Mouse (Mus musculus): ENCODE results near the gene Dennd1a.
A peak's percentile ranks its signal among the peaks of the same experiment; 100 is the strongest.

Dennd1a gene

DNA sequence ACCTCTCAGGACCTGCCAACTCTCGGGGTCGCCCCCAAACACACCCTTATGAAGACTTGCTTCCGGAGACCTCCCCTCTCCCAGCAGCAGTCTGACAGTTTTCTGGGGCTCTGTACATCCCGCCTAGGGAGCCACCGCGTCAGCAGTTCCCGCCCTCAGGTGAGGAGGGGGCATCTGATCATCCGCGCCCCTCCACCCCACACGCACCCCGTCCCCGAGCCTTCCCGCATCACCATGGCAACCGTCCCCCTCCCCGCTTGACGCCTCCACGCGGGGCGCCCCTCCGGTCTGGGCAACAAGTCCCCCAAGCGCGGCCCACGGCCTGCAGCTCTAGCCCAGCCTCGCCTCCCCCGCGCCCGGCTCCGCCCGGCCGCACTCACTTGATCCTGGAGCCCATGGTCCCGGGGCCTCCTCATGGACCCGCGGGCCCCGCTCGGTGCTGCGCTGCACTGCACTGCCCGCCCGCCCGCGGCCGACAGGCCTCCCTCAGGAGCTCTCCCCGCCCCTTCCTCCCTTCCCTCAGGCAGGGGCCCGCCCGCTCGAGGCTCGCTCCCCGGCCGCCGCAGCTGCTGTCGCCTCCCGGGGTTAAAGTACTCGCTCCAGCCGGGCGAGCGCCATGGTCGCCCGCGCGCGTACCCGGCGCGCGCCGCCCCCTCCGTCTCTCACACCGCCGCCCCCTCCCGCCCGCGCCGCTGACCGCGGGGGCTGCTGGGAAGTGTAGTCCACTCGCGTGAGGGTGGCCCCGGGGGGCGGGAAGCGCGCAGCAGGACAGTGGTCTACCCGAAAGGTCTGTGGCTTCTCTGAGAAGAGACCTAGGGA is at the start of gene Dennd1a:
TSS of gene Dennd1a (minus strand) at position 658 of the 819 bp plus-strand sequence.
- peak; percentile 91 to 95 for DNase-seq

DNA sequence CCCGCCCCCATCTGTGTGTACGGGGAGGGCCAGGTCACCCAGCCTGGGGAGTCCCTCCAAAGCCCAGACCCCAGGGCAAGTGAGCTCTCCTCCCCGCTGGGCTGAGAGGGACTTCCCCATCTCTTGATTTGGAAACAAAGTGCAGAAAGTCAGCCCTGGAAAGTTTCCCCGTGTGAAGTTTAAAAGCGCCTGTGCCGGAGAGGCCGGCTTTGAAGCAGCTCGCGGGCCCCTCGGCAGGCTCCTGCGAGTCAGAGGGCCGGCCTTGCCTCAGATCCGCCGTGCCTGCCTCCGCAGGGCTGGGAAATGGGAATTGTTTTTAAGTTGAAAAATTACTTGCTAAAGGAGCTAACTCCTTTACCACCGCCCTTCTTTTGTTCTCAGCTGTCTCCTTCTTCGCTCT is 49.4 kb upstream of the Dennd1a start:
- peak in 1 of 2 experiments; percentile 17 for DNase-seq

DNA sequence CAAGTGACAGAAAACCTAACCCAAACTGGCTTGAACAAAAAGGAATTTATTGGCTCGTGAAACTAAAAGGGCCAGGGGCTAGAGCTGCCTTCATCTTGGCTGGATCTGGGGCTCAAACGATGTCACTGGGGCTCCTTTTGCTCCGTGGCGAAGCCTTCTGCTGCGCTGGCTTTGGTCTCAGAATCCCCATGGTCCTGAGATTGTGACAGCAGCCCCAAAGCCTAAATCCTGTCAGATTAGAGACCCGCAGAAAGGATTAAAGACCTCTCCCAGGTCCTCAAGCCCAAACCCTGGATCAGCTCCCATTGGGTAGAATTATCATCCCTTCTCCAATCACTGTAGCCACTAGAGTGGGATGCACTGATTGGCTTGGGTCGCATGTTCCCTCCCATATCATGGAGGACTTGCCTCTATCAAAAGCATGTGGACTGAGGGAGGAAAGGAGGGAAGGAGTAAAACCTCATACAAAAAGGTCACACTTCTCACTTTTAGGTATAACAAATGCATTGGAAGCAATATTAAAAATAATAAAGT is 46.5 kb upstream of the Dennd1a start:
- no peak for DNase-seq

DNA sequence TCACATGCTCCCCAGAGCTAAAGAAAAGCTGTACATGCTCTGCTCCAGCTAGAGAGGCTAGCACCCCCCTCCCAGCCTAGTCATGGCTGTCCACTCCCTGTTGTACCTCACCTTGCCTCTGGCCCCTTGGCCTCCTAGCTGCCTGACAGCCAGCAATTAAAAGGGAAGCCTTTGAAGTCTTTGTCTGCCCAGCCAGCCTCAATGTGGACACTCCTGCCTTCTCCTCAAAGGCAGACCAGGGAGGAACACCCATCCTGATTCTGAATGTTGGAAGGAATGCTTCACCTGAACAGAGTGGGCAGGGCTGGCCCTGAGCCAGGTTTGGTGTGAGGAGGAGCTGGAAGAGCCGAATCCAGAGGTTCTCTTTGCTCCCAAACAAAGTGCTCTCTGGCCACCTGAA is 39.5 kb upstream of the Dennd1a start:
- no peak for DNase-seq

DNA sequence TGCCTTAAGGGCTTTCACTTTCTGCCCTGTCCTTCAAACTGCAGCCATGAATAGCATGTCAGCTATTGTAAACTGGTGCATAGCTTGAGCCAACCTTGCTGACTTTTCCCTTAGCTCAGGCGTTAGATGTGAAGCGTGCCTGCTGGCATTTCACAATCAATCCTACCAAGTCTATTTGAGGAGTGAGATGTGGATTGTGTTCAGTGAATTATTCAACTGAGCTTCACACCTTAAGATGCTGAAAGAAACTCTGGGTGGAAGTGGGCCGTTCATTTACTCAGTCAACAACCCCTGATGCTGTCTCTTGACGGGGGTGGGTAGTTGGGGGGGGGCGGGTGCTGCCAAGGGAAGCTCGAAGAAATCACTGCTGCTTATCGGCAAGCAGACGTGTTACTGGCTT is 36.2 kb upstream of the Dennd1a start:
- DNase-seq, result no peak

DNA sequence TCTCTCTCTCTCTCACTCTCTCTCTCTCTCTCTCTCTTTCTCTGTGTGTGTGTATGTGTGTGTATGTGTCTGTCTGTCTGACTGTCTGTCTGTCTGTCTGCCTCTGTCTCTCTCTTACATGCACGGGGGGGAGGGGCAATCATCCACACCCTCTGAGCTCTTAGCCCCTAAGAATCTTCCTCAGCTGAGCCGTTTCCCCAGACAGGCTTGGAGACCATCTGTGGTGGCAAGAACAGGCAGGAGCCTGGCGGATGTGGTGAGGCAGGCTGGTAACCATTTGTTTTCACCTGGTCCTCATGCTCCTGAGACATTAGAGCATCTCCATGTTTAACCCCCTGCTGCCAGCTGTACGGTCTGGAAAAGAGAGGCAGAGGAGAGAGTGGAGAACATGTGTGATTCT is 33.7 kb upstream of the Dennd1a start:
- peak; percentile 36 to 70 for DNase-seq

DNA sequence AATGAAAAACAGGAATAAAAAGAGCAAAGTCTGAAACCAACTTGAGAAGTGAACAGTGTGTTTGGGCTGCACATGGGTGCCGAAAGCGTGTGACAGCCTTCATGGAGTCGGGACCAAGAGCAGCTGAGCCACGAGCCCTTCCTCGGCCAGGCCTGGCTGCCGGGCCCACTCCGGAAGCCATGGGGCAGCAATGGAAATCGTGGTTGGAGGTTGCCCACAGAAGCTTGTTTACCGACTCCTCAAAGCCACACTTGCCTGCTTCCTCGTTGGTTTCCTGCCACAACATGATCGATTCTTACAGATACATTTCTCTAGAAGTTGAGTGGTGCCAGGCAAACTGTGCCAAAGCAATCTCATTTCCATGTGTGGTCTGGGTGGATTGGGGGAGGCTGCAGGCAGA is 31.9 kb upstream of the Dennd1a start:
- peak; percentile 30 to 39 for DNase-seq

DNA sequence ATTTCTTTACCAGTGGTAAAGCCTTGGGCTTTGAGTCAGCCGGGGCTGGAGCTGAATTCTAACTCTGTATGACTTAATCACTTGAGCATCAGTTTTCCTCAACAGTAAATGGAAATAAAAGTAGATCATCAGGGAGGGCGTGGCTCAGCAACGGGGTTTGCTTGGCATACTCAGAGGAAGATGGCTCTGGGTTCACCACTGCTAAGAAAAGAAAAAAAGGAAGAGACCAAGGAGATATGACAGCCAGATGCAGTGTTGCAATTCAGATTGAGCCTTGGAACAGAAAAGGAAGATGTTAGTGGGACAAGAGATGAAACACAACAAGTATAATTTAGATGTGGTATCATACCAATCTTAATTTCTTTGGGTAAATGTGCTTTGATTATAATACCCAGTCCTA is 26.2 kb upstream of the Dennd1a start:
- DNase-seq, result no peak

DNA sequence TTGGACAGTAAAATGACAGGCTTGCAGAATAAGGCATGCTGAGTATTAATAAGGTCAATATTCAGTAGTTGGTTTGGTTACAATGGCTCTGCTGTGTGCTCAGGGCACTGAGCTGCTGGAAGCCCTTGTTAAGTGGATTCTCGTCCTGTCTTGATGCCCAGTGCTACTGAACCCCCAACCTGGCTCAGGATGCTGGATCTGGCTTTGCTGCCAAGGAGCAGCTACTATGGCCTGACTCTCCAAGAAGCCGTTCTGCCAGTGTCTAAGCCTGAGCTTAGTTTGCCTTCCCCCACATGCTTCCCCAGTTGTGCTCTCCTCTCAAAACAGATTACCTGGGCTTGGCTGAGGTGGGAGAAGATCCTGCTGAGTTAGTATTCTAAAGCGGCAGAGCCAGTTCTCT is 25.7 kb upstream of the Dennd1a start:
- DNase-seq, result no peak

DNA sequence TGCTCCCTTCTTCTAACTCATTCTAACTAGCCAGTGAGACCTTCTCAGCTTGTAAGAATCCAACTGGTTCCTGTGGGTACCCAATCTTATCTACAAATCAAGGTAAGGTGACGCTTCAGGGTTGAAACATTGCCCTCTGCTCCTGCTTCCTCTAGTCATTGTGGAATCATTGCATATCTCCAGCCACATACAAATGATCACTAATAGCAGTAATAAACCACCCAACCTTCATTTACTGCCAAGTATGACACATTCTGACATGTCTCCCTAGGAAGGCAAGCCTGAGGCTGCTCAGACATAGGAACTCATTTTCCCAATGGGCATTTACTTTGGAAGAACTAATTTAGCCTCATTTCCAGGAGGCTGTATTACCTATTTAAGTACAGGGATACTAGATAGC is 18.0 kb upstream of the Dennd1a start:
- no peak for DNase-seq

DNA sequence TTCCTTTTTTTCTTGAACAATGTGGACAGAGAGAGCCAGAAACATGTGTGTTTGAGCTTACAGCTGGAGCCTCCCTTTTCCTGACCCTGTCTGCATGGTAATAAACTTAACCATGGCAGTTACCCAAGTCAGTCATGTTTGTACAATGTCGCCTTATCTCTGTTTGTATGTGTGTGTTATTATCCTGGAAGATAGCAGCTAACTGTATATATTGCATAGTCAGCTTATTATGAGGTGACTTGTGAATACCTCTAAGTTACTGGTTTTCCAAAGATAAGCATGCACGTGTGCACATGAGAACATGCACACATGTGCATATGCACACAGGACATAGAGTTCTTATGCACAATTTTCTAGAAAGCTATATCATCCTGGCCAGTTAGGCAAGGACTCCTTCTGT is 13.8 kb upstream of the Dennd1a start:
- no peak for DNase-seq

DNA sequence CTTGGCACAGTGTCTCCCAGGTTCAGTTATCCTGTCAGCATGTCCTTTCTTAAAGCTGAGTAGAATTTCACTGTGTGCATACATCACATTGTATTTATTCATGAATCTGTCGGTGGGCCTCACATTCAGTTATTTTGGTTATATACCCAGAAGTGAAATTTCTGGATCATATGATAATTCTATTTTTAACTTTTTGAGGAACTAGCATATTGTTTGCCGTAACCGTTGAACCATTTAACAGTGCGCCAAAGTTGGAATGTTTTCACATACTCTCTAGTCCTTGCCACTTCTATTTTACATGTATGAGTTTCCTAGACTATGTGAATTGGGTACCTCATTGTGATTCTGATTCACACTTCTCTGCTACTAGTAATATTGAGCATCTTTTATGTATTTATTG is 8.7 kb upstream of the Dennd1a start:
- DNase-seq, result no peak

DNA sequence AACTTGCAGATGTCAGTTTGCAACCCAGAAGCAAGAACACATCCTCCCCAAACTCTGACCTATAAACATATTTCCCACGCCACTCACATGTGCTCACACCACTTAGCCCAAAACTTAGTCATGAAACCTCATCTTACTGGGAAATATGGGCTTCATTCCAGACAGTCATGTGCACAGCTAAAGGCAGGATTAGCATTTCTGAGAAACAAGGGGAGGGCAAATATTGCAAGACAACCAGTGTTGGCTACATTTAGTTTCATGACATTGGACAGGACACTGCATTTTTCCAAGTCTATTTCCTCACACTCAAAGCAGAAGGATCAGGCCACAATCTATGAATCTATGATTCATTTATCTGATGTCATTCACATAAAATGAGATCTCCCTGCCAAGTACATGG is 4.3 kb upstream of the Dennd1a start:
- DNase-seq, result no peak

DNA sequence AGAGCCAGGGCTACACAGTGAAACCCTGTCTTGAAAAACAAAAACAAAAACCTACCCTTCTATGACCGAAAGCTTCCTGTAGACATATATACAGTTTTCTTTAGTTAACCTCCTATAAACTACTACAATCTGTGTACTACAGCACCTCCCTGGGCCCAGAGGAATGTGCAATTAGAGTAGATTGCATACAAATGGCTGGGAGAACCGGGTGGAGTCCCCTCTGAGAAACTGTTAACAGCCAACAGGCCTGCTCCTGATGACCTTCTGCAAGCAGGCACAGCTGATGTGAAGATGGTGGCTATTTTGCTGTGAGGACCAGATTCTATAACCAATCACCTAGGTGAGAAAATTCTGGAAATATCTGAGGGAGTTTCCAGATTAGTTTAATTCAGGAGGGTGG is 1.0 kb upstream of the Dennd1a start:
- no peak for DNase-seq

DNA sequence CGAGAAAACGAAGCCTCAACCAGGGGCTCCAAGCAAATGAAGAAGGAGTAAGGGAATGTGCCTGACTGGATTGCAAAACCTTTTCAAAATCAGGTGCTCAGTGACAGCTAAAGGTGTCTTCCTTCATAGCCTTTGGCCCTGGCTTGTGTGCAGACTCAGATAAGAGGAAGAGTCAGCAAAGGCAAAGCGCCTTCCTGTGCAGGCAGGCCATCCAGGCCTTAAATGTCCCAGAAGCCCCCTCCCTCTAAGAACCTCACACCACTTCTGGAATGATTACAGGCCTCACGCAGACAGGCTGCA is 807 bp downstream of the Dennd1a start:
- no peak for DNase-seq

DNA sequence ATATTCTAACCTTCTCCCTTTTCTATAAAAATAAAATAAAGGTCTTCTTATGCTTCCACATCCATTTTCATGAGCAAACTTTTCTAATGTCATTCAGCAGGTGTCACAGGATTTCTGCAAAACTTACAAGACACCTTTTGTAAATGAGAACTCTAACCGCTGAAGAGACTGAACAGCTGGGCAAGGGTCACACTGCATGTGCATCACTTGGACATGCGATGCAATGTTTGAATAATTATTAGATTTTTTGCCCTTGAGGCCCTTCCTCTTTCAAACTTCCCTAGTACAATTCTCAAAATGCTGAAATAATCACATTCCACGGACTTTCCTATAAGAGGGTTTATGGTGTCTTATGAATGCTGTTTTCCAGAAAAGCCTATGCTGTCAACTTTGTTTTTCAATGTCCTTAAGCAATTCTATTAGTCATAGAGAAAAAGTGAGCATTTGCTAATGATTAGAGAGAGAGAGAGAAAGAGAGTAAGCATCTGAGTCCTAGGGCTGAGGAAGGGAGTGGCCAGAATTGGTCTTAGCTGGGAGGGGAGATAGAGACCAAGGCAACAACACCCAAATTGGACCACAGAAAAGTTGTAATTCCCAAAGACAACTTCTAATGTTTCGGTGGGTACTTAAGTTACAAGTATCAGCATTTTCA is 1.3 kb downstream of the Dennd1a start:
- DNase-seq, result no peak

DNA sequence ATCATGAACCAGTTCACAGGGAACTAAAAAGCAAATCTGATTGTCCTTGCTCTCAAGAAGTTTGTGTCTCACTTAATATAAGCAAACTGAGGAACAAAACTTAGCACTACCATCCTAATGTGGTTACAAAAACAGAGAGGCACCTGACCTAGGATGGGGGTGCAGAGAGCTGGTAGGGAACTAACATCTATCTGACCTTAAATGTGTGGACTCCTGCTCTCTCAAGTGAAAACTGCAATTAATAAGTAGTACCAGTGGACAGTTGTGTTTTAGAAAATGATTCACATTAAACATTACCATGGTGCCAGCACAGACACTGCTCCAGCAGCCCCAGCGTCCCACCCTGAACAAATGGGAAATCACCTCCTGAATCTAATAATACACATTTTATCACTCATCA is 3.2 kb downstream of the Dennd1a start:
- DNase-seq, result no peak

DNA sequence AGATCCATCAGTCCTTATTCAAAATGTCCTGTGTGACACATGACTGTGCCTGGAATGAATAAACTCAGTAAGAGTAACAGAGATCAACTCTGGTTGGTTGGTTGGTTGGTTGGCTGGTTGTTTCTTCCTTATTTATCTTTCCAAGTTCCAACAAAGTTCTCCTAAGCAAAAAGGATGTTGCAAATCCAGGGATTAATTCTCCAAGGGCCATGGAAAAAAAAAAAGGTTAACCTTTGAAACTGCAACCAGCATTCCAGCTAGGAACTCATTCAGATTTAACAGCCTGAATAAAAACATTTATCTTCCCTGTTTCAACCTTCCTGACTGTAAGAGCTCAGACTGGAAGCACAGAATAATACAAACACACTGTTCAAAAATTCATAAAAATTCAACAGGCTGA is 6.8 kb downstream of the Dennd1a start:
- DNase-seq, result no peak

DNA sequence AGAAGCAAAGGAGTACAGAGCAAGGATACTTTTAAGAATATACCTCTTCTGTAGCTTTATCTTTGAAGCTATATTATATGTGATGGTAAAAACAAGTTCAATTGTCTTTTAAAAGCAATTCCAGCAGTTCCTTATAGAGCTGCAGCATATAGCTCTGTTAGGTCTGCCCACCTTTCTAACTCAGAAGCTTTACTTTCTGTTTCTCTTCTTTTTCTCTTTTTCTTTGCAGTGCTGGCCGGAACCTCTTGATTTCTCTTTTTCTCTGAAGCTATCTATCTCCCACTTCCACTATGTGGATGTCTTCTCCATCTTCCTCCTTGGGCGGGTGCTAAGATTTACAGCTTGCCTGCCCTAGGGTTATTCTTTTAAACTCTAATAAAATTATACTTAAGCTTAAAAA is 12.2 kb downstream of the Dennd1a start:
- no peak for DNase-seq

DNA sequence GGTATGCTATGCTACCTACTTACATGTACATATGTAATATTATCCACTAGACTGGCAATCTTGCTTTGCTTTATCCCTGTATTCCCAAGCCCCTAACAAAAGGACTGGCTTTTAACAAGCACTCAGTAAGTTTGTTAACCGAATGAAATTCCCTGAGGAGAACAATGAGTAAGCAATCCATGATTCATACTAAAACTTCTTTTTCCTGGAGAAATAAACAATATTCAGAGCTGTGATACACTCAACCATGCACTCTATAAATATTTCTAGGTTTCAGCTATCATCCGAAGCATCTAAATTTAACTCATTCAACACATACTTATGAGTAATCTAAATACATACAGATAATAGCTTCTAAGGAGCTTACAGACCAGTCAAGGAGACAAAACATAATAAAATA is 23.5 kb downstream of the Dennd1a start:
- no peak for DNase-seq

DNA sequence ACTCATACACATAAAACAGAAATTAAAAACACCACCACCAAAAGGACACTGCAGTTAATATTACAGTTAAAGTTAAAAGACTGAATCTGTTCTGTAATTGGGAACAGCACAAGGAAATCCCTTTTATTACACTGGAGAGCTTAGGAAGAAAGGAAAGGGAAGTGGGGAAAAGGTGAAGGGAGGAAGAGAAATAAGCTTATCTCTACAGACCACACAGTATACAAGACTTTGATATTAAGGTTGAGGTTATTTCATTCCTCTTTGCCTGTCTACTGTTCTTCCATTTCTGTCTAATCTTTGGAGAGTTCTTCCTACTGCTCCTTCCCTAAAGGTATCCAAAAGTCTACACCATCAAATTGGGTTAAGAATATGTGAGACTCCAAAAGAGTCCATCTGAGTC is 28.1 kb downstream of the Dennd1a start:
- no peak for DNase-seq

DNA sequence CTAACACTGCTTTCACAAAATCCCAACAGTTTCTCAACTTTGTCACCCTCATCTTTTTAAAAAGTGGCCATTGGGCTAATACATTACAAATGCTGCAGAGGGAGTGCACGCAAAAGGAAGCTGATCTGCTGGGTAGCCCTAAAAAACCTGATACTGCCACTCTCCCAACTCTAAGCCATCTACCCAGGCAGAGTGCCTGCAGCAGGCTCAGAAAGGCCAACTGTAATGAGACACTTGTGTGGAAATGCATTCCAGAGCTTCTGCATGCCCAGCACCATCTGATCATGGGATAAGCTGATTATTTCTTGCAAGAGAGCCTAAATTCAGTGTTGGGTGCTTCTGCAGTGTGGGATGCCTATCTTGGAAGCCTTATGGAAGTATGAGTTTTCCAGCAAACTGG is 49.6 kb downstream of the Dennd1a start:
- DNase-seq, result no peak

DNA sequence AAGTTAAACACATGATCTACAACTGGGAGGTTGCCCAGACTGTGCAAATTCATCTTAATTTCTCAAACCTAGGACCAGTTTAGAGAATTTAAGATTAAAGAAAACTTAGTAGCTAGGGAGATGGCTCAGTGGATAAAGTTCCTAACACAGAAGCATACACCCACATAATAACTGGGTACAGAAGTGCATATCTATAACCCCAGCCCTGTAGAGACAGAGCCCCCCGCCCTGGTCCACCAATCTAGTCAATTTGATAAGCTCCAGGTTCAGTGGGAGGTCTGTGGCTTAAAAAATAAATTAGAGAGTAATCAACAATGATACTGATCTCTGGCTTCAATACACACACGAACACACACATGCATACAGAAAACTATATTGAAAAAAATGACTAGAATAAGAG is 51.6 kb downstream of the Dennd1a start:
- no peak for DNase-seq

DNA sequence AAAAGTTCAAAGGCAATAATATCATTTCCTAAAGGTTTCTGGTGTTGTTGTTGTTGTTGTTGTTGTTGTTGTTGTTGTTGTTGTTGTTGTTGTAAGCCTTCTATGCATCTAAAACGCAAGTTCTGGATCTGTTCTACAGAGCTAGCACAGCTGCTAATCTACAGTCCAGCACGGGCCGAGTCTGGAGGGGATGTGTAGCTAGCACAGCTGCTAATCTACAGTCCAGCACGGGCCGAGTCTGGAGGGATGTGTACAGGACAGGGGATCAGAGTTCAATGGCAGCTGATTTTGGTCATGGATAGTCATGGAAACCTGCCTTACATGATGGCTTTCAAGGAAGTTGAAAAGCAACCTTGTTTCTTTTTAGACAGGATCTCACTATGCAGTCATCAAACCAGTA is 57.3 kb downstream of the Dennd1a start:
- no peak for DNase-seq

DNA sequence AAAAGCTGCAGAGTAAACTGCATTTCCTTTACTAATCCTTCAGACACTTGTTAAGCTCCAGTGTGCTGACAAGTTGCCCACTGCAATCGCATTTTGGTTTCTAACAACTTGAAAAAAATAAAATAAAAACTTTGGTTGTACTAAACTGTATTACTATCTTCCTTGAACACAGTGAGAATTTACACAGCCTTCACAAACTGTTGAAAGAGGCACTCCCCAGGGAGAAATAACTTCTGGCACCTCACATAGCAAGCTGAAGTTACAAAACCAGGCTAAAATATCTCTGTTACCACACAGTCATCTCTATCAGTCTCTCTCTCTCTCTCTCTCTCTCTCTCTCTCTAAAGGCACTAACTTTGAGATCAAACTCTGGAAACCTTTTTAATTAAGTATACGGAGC is 63.4 kb downstream of the Dennd1a start:
- no peak for DNase-seq

Data from thymus, postnatal 36 days (tissue).